Mouse (Mus musculus): Measurements from ENCODE around the gene Mei1. TPM values are rescaled to one million over a fixed set of nuclear protein-coding genes. Genes with fewer than 3 reads are reported as not detected.
A peak's percentile ranks its signal among the peaks of the same experiment; 100 is the strongest.
"Not testable (repeated sequence)": the region's sequence is repeated elsewhere in the genome, so short reads cannot be mapped to it uniquely, and the experiment has no call there.

The Mei1 gene
- total RNA-seq, 2 experiments from 2014 or later: 2.5 to 2.8 TPM

DNA sequence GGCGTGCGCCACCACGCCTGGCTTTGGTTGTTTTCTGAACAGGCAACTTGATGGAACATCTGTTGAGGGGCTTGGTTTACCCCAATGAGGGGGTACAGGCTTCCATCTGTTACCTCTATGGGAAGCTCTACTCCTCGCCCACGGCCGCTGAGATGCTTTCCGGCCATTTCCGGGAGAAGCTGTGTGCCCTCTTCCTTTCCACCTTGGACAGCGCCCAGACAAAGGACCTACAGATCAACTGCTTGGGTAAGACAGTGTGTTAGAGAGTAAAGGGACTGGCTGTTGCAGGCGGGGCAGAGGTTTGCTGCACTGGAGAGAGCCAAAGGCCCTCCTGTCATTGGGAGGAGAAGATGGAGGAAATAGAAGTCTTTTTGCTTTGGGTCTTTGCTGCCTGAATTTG, 10.1 kb downstream of the Mei1 start:
- intact Hi-C loops (cut with DNase I): no loop called here
- DNase-seq (ENCODE audit: low spot score in 2 of 2): no peak

DNA sequence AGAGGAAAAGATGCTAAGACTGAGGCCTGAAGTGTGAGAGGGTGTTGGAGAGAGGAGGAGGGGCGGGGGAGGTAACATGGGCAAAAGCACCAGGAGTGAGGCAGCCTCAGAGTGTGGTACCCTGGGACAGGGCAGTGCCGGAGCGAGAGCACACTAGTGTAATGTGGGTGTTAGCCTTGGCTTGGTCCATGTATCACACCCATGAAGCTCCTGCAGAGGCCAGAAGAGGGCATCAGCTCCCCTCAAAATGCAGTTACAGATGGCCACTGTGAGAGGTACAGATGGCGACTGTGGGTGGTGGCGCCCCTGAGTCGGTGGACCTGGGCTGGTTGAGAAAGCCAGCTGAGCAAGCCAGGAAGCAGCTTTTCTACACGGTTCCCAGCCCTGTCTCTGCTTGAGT, 11.4 kb downstream of the Mei1 start:
- intact Hi-C loops (cut with DNase I): no loop called here
- DNase-seq (ENCODE audit: low spot score in 2 of 2): peak; percentile 57 to 90

DNA sequence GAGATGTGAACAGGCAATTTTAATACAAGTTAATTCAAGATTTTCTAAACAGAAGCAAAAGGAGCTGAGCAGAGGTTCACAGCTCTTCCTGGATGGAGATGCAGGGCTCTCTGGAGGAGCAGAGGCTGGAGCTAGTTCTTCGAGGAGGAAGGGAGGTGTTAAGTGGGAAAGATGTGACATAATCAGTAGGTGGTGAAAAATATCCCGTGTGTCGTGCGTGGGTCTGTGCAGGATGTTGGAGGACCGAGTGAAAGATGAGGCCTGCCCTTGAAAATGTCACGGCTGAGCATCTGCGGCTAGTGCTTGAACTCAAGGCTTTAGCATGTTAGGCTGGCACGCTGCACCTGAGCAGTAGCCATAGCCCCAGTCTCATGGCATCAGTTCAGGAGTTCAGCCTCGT, 15.8 kb downstream of the Mei1 start:
- intact Hi-C loops (cut with DNase I): loop anchor here (2.0 kb wide), 1 partner anchor 21 kb away; no protein-coding TSS in a partner anchor

DNA sequence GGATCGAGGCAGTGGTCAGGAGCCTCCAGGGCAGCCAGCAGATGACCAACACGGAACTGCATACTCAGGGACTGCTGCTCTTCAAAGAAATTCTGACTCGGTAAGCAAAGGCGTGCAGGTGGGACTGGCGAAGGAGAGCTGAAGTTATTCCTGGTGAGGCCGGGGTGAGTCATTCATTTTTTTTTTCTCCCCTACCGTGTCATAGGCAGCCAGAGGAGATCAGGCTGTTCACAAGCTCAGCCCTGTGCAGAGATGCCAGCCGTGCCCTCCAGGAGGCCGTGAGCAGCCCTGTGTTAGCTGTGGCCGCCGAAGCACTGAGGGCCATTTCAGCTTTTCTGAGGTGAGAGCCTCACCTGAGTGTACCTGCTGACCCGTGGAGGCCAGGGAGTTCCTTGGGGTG, 16.3 kb downstream of the Mei1 start:
- DNase-seq (ENCODE audit: low spot score in 2 of 2): peak in 1 of 2 experiments; percentile 78

More for the DNA sequence above, 15.8 kb downstream of the Mei1 start:
- DNase-seq (ENCODE audit: low spot score in 2 of 2): peak in 1 of 2 experiments; percentile 82

DNA sequence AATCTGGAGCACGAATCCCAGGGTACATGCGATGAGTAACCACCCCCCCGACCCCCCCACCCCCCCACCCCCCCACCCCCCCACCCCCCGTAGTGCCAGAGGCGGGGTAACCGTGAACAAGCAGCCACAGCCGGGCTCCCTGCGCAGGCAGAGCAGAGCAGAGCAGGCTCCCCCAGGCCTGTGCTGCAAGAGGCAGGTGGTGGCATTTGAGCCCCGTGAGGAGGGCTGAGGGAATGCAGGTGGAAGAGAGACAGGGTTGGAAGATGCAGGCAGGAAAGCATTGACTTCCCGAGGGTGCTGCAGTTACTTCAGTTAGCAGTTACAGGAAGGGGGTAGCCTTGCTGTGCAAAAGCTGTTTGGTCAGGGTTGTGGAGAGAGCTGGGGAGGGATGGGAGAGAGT, 17.5 kb downstream of the Mei1 start:
- peak in 1 of 2 experiments; percentile 70 for DNase-seq (ENCODE audit: low spot score in 2 of 2)
- intact Hi-C loops (cut with DNase I): loop anchor here (2.0 kb wide), 1 partner anchor 20 kb away; no protein-coding TSS in a partner anchor

More for the DNA sequence above, 16.3 kb downstream of the Mei1 start:
- intact Hi-C loops (cut with DNase I): loop anchor here (2.0 kb wide), 1 partner anchor 21 kb away; no protein-coding TSS in a partner anchor

DNA sequence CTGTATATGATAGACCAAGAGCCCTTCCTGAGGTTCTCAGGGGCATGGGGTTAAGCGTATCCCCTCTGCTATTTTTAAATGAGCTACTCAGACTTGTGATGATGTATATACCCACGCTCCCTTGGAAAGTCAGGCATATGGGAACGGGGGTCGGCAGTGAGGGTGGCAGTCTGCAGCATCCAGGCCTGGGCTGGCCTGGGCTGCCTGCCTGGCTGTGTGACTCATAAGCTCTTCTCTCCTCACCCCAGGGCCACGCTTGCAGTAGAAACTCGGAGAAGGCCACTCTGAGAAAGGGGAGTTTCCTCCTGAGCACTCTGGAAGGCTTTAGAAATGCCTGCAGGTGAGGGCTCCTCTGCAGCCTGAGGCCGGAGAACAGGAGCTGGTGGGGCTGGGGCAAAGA, 21.3 kb downstream of the Mei1 start:
- DNase-seq (ENCODE audit: low spot score in 2 of 2): peak in 1 of 2 experiments; percentile 49
- intact Hi-C loops (cut with DNase I): no loop called here

DNA sequence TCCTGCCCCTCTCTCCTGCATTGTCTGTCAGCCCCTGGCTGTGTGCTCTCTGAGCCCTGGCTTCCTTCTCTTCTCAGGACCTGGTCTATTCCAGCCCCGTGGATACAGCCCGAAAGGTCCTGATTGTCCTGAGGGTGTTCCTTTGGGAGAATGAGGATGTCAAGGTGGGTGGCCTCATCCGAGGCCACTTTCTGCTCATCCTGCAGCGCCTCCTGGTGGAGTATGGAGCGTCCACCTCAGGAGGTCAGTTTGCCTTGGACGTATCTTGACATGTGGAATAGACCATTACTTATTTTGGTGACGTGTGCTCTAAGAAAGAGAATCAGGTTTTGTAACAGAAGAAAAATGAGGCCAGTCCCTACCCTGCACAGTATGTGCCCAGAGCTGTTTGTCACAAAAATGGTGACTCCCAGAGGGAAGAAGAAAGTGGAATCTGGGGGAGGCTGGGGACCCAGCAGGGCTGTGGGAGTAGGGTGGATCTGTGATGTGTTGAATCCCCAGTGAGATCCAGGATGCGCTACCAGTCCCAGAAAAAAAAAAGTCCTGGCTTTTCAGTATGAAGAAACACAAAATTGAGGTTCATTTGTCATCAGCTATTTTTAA, 37.3 kb downstream of the Mei1 start:
- intact Hi-C loops (cut with DNase I): loop anchor here (2.0 to 5.0 kb wide), 2 partner anchors 20 to 35 kb away; no protein-coding TSS in a partner anchor
- peak; percentile 19 to 89 for DNase-seq (ENCODE audit: low spot score in 2 of 2)

DNA sequence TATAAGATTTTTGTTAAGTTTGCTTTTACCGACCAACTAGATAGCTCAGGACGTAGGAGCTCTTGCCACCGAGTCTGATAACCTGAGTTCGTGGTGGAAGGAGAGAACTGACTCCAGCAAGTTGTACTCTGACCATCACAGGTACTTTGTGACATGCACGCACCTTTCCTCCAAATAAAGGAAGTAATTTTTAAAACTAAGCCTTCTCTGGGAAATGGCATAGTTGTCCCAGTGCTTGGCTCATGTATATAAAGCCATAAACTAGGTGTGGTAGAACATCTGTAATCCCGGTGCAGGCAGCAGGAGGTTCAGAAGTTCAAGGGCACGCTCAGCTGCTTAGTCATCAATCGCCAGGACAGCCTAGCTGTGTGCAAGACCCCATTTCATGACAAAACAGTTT, 50.7 kb downstream of the Mei1 start:
- intact Hi-C loops (cut with DNase I): no loop called here
- no peak for DNase-seq (ENCODE audit: low spot score in 2 of 2)

DNA sequence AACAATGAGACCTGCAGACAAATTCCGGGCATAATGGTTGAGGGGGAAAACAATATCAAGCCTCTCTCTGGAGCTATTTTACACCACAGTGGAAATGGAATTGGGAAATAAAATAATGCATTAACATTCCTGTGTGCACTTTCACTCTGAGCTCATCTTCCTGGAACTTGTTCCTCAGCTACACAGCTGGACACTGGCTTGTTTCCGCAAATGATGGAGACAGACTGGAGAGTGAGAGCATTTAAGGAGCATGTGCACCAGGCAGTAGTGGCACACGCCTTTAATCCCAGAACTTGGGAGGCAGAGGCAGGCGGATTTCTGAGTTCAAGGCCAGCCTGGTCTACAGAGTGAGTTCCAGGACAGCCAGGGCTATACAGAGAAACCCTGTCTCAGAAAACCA, 56.9 kb downstream of the Mei1 start:
- DNase-seq (ENCODE audit: low spot score in 2 of 2); intact Hi-C loops (cut with DNase I): not testable (repeated sequence)

DNA sequence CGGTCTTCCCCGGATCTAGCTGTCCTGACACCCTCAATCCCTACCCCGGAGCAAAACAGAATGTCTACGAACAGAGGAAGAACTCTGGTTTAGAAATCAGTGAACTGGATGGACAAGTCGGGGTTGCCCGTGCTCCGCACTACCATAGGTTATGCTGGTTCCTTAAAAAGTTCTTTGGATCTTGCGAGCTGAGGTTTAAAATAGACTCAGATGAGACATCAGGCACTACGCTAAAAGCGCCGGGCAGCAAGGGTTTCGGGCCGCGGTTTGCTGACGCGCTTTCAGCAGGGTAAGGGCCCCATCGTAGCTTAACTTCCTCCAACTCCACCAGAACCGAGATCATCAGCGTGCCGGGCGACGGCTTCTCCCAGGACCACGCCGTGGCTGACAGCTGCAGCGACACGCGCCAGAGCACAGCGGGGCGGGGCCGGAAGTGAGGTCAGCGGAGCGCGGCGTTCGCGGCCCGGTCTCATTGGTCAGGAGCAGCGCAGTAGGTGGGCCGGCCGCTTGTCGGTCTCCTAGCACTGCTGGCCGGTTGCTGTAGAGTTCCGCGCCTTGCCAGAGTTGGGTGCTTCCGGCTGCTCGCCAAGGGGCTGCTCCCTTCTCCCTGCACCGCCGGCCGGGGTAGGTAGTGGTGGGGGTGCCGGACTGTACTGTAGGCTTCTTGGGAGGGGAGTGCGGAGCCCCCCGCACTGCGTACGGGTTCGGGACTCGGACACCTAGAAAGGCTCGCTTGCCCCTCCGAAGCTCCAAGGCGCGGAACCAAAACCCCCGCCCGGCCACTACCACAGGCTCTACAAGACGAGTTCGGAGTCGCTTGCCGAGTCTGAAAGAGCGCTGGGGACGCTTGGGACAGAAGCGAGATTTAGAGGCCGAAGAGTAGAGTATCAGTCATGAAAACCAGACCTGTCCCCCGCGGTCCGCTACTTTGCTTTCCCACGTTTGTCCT, 57.9 kb downstream of the Mei1 start, which contains the start of gene Ccdc134:
Gene Ccdc134, plus strand, starts transcription at position 497 of the 949 bp plus-strand sequence.
- DNase-seq (ENCODE audit: low spot score in 2 of 2): peak; percentile 96 to 98
- intact Hi-C loops (cut with DNase I): no loop called here

DNA sequence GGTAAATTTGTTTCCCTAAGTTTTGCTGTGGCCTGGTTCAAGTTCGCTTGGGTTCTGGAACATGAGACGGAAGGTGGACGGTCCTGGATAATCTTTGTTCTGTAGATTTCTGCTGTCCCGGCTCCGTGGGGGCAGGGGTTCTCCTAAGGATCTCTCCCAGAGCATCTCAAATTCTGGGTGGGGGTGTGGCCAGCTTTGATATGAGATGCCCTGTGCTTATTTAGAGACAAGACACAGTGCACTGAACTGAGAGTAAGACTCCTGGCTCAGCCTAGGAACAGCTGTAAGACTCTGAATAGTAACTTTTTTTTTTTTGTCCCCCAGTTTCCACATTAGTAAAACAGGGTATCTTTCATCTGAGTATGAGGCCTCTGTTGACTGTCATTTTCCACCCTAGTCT, 58.6 kb downstream of the Mei1 start:
- DNase-seq (ENCODE audit: low spot score in 2 of 2): no peak
- intact Hi-C loops (cut with DNase I): no loop called here

DNA sequence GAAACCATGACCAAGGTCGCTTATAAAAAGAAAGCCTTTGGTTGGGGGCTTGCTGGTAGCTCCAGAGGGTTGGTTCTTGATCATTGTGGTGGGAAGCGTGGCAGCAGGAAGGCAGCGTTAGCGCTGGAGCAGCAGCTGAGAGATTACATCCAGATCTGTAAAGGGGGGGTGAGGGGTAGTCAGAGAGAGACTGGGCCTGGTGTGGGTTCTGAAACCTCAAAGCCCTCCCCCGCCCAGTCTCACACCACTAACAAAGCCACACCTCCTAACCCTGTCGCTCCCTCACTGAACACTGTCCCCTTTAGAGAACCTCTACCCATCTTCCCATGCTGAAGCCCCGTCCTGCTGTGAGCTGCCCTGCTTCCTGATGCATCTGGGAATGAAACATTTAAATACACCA, 60.8 kb downstream of the Mei1 start:
- intact Hi-C loops (cut with DNase I): no loop called here
- no peak for DNase-seq (ENCODE audit: low spot score in 2 of 2)

DNA sequence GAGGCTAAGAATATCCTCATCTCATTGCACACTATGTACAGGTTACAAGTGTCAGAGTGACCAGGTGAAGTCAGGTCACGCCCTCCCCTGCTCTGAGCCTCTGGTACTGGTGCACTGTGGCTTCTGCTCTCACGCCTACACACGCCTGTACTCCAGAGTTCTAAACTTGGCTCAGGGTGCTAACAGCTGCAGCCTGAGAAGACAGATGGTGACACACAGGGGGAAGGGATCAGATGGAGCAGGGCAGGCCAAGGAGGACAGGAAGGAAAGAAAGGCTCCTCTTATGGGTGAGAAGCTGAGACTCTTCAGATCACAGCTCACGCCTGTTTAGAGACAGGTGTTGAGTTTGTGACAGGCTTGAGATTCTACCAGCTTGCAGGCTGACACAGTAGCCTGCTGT, 65.6 kb downstream of the Mei1 start:
- peak in 1 of 2 experiments; percentile 70 for DNase-seq (ENCODE audit: low spot score in 2 of 2)
- intact Hi-C loops (cut with DNase I): loop anchor here (5.0 kb wide), 1 partner anchor 68 kb away; the partner anchor contains the start of gene Mei1

DNA sequence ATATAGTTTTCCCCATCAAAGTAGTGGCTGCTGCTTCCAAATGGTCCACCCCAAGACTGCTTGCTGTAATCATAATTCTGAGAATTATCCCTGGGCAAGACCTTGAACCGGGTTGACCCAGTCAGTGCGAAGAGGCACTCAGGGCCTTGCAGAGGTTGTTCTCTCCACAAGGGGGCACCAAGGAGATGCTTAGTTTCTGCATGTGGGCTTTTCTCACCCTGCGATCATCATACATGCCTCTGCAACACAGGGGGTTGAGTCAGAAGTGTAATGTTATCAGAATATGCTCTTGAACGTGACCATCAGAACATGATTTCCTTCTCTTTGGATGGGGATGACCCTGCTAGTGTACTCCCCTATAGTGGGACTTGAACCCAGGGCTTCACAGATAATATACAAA, 68.8 kb downstream of the Mei1 start:
- intact Hi-C loops (cut with DNase I): loop anchor here (1.0 to 5.0 kb wide), 3 partner anchors 26 to 98 kb away; partner anchors contain the start of gene Mei1

DNA sequence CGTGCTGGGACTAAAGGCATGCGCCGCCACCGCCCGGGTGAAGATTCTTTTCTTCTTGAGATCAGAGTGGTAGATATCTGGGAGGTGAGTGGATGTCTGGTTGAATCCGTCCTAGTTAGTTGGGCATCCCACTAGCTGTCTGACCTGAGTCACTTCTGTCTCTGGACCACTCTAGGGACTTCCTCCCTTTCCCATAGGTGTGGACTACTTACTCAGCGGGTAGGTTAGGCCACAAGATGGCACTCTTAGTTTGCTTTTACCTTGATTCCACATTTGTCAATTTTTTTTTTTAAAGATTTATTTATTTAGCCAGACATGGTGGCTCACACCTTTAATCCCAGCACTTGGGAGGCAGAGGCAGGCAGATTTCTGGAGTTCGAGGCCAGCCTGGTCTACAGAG, 69.4 kb downstream of the Mei1 start:
- DNase-seq (ENCODE audit: low spot score in 2 of 2): peak in 1 of 2 experiments; percentile 31

More for the DNA sequence above, 68.8 kb downstream of the Mei1 start:
- DNase-seq (ENCODE audit: low spot score in 2 of 2): peak; percentile 66 to 72

DNA sequence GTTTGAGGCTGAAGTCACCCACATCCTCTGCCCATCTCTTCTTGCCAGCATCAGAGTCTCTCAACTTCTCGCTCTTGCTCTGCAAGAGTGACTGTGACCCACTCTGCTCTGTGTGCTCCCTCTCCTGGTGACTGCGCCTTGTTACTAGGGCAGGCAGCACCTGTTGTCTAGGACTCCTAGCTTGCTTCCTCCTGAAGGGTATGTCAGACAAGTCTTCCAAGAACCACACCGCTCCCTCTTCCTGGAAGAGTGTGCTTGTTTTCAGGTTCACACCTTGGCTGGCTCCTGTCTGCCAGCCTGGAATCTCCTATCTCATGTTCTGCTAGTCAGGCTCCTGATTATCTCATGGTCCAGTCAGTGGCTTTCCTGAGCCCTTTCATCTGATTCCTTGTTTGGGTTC, 70.6 kb downstream of the Mei1 start:
- intact Hi-C loops (cut with DNase I): no loop called here
- DNase-seq (ENCODE audit: low spot score in 2 of 2): no peak

More for the DNA sequence above, 69.4 kb downstream of the Mei1 start:
- intact Hi-C loops (cut with DNase I): loop anchor here (2.0 to 5.0 kb wide), 2 partner anchors 26 to 72 kb away; partner anchors contain the start of gene Mei1

DNA sequence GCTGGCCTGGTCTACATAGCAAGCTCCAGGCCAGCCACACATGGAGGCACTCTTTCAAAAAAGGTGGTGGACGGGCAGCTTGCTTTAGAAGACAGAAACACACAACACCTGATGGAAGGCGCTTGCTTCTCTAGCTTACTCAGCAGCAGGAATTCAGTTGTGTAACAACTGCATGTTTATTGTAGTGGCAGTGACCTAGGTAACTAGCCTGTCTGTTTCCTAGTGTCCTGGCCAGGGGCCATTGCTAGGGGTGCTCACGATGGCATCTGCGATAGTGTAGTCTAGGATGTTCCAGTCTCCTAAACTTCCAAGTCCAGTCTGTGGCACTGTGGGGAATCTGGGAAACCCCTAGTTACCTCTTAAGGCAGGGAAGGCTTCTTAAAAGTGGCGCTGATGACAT, 74.4 kb downstream of the Mei1 start:
- no peak for DNase-seq (ENCODE audit: low spot score in 2 of 2)
- intact Hi-C loops (cut with DNase I): no loop called here

DNA sequence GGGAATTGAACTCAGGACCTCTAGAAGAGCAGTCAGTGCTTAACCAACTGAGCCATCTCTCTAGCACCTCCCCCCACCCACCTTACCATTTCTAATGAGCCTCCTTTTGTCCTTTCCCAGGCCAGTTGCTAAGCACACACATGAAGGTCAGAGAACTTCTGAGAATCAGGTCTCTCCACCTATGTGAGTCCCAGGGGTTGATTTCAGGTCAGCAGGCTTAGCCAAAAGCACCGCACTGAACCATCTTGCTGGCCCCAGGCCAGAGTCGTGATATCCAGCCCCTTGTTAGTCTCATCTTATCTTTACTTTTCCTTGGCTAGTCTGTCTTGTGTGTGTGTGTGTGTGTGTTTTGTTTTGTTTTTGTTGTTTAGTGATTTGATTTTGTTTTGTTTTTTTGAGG, 75.6 kb downstream of the Mei1 start:
- DNase-seq (ENCODE audit: low spot score in 2 of 2): no peak
- intact Hi-C loops (cut with DNase I): no loop called here

DNA sequence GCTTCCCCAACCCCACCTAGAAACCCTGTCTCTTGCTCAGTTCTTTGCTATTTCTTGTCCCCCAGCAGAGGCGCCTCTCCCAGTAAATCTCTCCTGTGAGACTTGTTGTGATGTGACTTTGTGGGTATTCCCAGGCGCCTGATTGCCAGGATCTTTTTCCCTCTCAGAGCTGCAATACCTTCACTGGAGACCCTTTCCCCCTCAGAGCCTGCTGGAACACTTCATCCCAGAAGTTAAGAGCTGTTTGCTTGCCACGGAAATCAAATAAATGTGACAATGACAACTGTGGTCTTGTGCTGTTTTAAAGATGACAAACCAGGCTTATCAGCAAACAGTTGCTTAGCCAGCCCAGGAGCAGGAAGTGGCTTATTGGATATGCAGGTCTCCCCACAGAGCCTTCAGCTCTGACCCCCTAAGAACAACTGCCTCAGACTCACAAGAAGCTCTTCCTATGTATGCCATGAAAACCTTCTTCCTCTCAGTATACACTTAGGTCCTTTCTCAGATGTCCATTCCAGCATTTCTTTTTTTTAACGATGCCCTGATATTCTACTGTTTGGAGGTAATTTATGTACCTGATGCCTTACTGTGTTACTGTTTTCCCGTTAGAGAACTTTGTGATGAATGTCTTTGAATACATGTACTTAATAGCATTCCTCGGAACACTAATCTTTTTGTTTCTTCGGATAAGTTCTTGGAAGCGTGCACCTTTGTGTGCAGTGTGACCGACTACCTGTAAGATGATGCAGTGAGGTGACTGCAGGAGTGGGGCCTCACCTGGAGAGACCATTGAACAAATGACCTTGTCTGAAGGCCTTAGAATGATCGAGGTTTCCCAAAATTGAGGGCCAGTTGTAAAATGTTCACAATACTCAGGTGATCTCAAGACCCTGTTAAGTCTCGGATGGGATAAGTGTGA, 76.3 kb downstream of the Mei1 start:
- intact Hi-C loops (cut with DNase I): no loop called here
- no peak for DNase-seq (ENCODE audit: low spot score in 2 of 2)
